10 mouse cellular contexts compared by ENCODE assay signal in the genomic region with DNA sequence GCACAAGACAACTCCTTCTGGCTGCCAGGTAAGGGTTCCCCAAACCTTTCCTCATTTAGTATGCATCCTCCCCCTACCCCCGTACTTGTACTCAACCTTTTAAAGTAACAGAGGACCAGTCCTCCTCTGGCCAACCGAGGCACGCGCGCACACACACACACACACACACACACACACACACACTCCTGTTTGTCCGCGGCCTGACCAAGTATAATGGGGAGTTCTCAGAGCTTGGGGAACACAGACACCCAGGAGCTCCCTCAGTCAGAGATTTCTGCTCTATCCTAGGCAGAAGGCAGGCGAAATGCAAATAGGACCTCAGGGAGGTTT. TPM values are rescaled to one million over a fixed set of nuclear protein-coding genes. Genes with fewer than 3 reads are reported as not detected.
DNase-seq lines count a peak whose midpoint lies in the region; ATAC-seq and TF ChIP-seq lines count a peak whose summit lies in the region.
"Had no signal": no experiment of that assay in that cellular context is flagged by ENCODE, and none has a peak within 500 bp of the region (broad histone marks: within the 10 kb centered on the region; RNA-seq: fewer than 3 reads in every experiment).

No protein-coding gene starts in this region.

- H3K4me3 ChIP-seq in kidney, embryonic 14.5 days (ENCODE audit: low read length) = peak overlapping the region; percentile 51
- peak overlapping the region; percentile 53 for H3K4me3 ChIP-seq in embryonic facial prominence, embryonic 13.5 days
- H3K4me3 ChIP-seq in hindbrain, postnatal 0 days (ENCODE audit: low read length) = peak overlapping the region; percentile 43
- peak overlapping the region; percentile 45 for H3K4me3 ChIP-seq in midbrain, embryonic 15.5 days

- H3K4me2 ChIP-seq in kidney, embryonic 14.5 days (replicated peaks; ENCODE audit: low read depth, low read length) = peak overlapping the region; percentile 93
- peak overlapping the region; percentile 95 for H3K4me2 ChIP-seq in embryonic facial prominence, embryonic 13.5 days
- peak overlapping the region; percentile 90 for H3K4me2 ChIP-seq in hindbrain, postnatal 0 days (ENCODE audit: low read depth, low read length)
- H3K4me2 ChIP-seq in midbrain, embryonic 15.5 days = peak overlapping the region; percentile 95

- H3K27ac ChIP-seq in kidney, embryonic 14.5 days (ENCODE audit: low read depth, low read length) = no peak overlapping the region
- H3K27ac ChIP-seq in embryonic facial prominence, embryonic 13.5 days = peak overlapping the region; percentile 68; the same call in 1 of the 2 replicates
- H3K27ac ChIP-seq in hindbrain, postnatal 0 days = no peak overlapping the region
- H3K27ac ChIP-seq in midbrain, embryonic 15.5 days = no peak overlapping the region

- intact Hi-C loops in left cerebral cortex, postnatal 25 days (cut with DNase I) = loop anchor here (5.0 kb wide), 1 partner anchor 534 kb away; no protein-coding TSS in a partner anchor

- 9% methylated on average over 8 of the region's 8 CpGs for WGBS in kidney, embryonic 14.5 days
- 9% methylated on average over 8 of the region's 8 CpGs for WGBS in embryonic facial prominence, embryonic 13.5 days
- 14% methylated on average over 8 of the region's 8 CpGs for WGBS in hindbrain, postnatal 0 days
- WGBS in midbrain, embryonic 15.5 days = 9% methylated on average over 8 of the region's 8 CpGs

- no peaks in the 10 kb centered on the region for H3K9me3 ChIP-seq in kidney, embryonic 14.5 days (ENCODE audit: control insufficient read depth, low read length)
- H3K9me3 ChIP-seq in embryonic facial prominence, embryonic 13.5 days = no peaks in the 10 kb centered on the region
- no peaks in the 10 kb centered on the region for H3K9me3 ChIP-seq in hindbrain, postnatal 0 days (ENCODE audit: low read length)
- H3K9me3 ChIP-seq in midbrain, embryonic 15.5 days = no peaks in the 10 kb centered on the region

- H3K9ac ChIP-seq in kidney, embryonic 14.5 days (ENCODE audit: low read depth, low read length) = peak overlapping the region; percentile 62; the same call in 1 of the 2 replicates
- H3K9ac ChIP-seq in embryonic facial prominence, embryonic 13.5 days = peak overlapping the region; percentile 76
- peak overlapping the region; percentile 40; the same call in 1 of the 2 replicates for H3K9ac ChIP-seq in hindbrain, postnatal 0 days (replicated peaks; ENCODE audit: low read length)
- peak overlapping the region; percentile 56; the same call in 1 of the 2 replicates for H3K9ac ChIP-seq in midbrain, embryonic 15.5 days

- peak; percentile 16; the same call in 1 of the 2 replicates for ATAC-seq in kidney, embryonic 14.5 days (ENCODE audit: low FRiP score, low TSS enrichment)
- no peak for ATAC-seq in embryonic facial prominence, embryonic 13.5 days (ENCODE audit: insufficient number of reproducible peaks, insufficient read depth, low FRiP score, low TSS enrichment, low read depth)
- peak; percentile 44; the same call in 1 of the 2 replicates for ATAC-seq in hindbrain, postnatal 0 days
- ATAC-seq in midbrain, embryonic 15.5 days (replicated peaks) = peak; percentile 40; the same call in 1 of the 2 replicates

- H3K27me3 ChIP-seq in kidney, embryonic 14.5 days (ENCODE audit: control insufficient read depth, insufficient read depth, low read length) = no peaks in the 10 kb centered on the region
- peaks cover 38% of the 10 kb centered on the region for H3K27me3 ChIP-seq in embryonic facial prominence, embryonic 13.5 days
- 0 out of 2 replicates have a peak, but pooled peaks cover 10% of the 10 kb centered on the region for H3K27me3 ChIP-seq in hindbrain, postnatal 0 days (ENCODE audit: insufficient read depth, low read length)
- peaks cover 29% of the 10 kb centered on the region for H3K27me3 ChIP-seq in midbrain, embryonic 15.5 days (replicated peaks)

- no peaks in the 10 kb centered on the region for H3K36me3 ChIP-seq in kidney, embryonic 14.5 days (ENCODE audit: control insufficient read depth, insufficient read depth, low read length)
- no peaks in the 10 kb centered on the region for H3K36me3 ChIP-seq in embryonic facial prominence, embryonic 13.5 days
- H3K36me3 ChIP-seq in hindbrain, postnatal 0 days (ENCODE audit: insufficient read depth, low read length) = no peaks in the 10 kb centered on the region
- no peaks in the 10 kb centered on the region for H3K36me3 ChIP-seq in midbrain, embryonic 15.5 days (replicated peaks)
- H3K36me3 ChIP-seq: G1E had no signal

- peaks cover 18% of the 10 kb centered on the region; the same call in 1 of the 2 replicates for H3K4me1 ChIP-seq in kidney, embryonic 14.5 days (ENCODE audit: control insufficient read depth, insufficient read depth, low read length)
- H3K4me1 ChIP-seq in embryonic facial prominence, embryonic 13.5 days = peaks cover 18% of the 10 kb centered on the region
- no peaks in the 10 kb centered on the region for H3K4me1 ChIP-seq in hindbrain, postnatal 0 days (ENCODE audit: insufficient read depth, low read length)
- H3K4me1 ChIP-seq in midbrain, embryonic 15.5 days = peaks cover 12% of the 10 kb centered on the region

- no peak for TF ChIP-seq CTCF in hindbrain, postnatal 0 days (IDR thresholded peaks at IDR 0.05; ENCODE audit: low read depth)

- DNase-seq in kidney, postnatal 36 days = no peak
- no peak for DNase-seq in hindbrain, postnatal 0 days (ENCODE audit: low spot score)
- no peak for DNase-seq in ovary, adult 18-20 months (ENCODE audit: low spot score)
- no peak for DNase-seq in left cerebral cortex, postnatal 25 days (ENCODE audit: low spot score in 2 of 2)
- no peak for DNase-seq in frontal cortex, adult 2 months (ENCODE audit: extremely low spot score in 1 of 2, low spot score in 1 of 2)

RNA-seq across cellular contexts. Expression of gene Kcnj1, which starts 36.4 kb away (rescaled TPM):
- 1.4 and 3.3 TPM in 2 replicates for polyA plus RNA-seq in kidney, embryonic 14.5 days (2014; fragmentation: Nextera tagmentation; extraction: Ambion mirVana)
- not detected in 2 replicates for polyA plus RNA-seq in embryonic facial prominence, embryonic 13.5 days (2015; fragmentation: Nextera tagmentation; extraction: Ambion mirVana)
- not detected in 2 replicates for total RNA-seq in hindbrain, postnatal 0 days (2014; rRNA removed)
- polyA plus RNA-seq in hindbrain, postnatal 0 days (2015; fragmentation: Nextera tagmentation; extraction: Ambion mirVana) = not detected in 2 replicates
- not detected in 2 replicates for polyA plus RNA-seq in midbrain, embryonic 15.5 days (2015; fragmentation: Nextera tagmentation; extraction: Ambion mirVana)
- total RNA-seq in left cerebral cortex, postnatal 25 days (2021) = not detected
- not detected in 2 replicates for polyA plus RNA-seq in frontal cortex, adult 2 months (2012; rRNA removed)
- total RNA-seq: gastrocnemius, postnatal 25 days had no signal
- polyA plus RNA-seq: G1E had no signal
